Mouse (Mus musculus) retina, embryonic 14.5 days (tissue): ENCODE measurements around the gene Gli2.

Experiments
- DNase-seq: peaks from one replicate; pipeline ENCODE4 v3.0.0-alpha.2; 2015; ENCODE audit warnings: low spot score

Gli2 gene

GRCm38 (mm10) chr1:118901868-118902586 lies 151.4 kb downstream of the Gli2 start:
- DNase-seq = no peak

- no peak for DNase-seq
Measured at GRCm38 (mm10) chr1:118898351-118898750, 155.1 kb downstream of the Gli2 start.

- DNase-seq = no peak
Measured at GRCm38 (mm10) chr1:118895026-118895762, 158.2 kb downstream of the Gli2 start.

- DNase-seq = no peak
Measured at GRCm38 (mm10) chr1:118891395-118891794, 162.0 kb downstream of the Gli2 start.

- no peak for DNase-seq
Measured at GRCm38 (mm10) chr1:118890125-118890875, 163.1 kb downstream of the Gli2 start.

GRCm38 (mm10) chr1:118880781-118881247 lies 172.6 kb downstream of the Gli2 start:
- peak; percentile 65 for DNase-seq

GRCm38 (mm10) chr1:118878291-118878690 lies 175.1 kb downstream of the Gli2 start:
- no peak for DNase-seq

GRCm38 (mm10) chr1:118875227-118875626 lies 178.2 kb downstream of the Gli2 start:
- no peak for DNase-seq

- DNase-seq = no peak
Measured at GRCm38 (mm10) chr1:118873559-118873958, 179.9 kb downstream of the Gli2 start.

- peak; percentile 23 for DNase-seq
Measured at GRCm38 (mm10) chr1:118864735-118865134, 188.7 kb downstream of the Gli2 start.

- no peak for DNase-seq
Measured at GRCm38 (mm10) chr1:118864031-118864430, 189.4 kb downstream of the Gli2 start.

- no peak for DNase-seq
Measured at GRCm38 (mm10) chr1:118858101-118858500, 195.3 kb downstream of the Gli2 start.

- DNase-seq = no peak
Measured at GRCm38 (mm10) chr1:118830658-118831057, 222.8 kb downstream of the Gli2 start.

GRCm38 (mm10) chr1:118826614-118827013 lies 226.8 kb downstream of the Gli2 start:
- DNase-seq = no peak

- no peak for DNase-seq
Measured at GRCm38 (mm10) chr1:118825467-118826219, 227.8 kb downstream of the Gli2 start.

- DNase-seq = no peak
Measured at GRCm38 (mm10) chr1:118825035-118825434, 228.4 kb downstream of the Gli2 start.

- no peak for DNase-seq
Measured at GRCm38 (mm10) chr1:118822258-118822657, 231.2 kb downstream of the Gli2 start.

- DNase-seq = no peak
Measured at GRCm38 (mm10) chr1:118815015-118815414, 238.4 kb downstream of the Gli2 start.

- DNase-seq = no peak
Measured at GRCm38 (mm10) chr1:118810336-118810735, 243.1 kb downstream of the Gli2 start.

GRCm38 (mm10) chr1:118806727-118807126 lies 246.7 kb downstream of the Gli2 start:
- DNase-seq = no peak

- DNase-seq = no peak
Measured at GRCm38 (mm10) chr1:118802166-118802565, 251.3 kb downstream of the Gli2 start.
